Mouse (Mus musculus): ENCODE results near the gene Gpr39. TPM values are rescaled to one million over a fixed set of nuclear protein-coding genes. Genes with fewer than 3 reads are reported as not detected.
"Not testable (repeated sequence)": the region's sequence is repeated elsewhere in the genome, so short reads cannot be mapped to it uniquely, and the experiment has no call there.

The Gpr39 gene
- not detected for total RNA-seq (2021)
- long read RNA-seq, experiment 1, partial matches to known transcripts = 0 of 1 reads
- long read RNA-seq, experiment 1, other reads (novel, unspliced or antisense) = 0 of 1 reads
- long read RNA-seq, experiment 2 = 0 reads

GRCm38 (mm10) chr1:125676790-125677273, at the start of gene Gpr39:
Gene Gpr39 (plus strand): TSS chr1:125676995.
- no peak; the same call in 1 of the 2 replicates for TF ChIP-seq CTCF (IDR thresholded peaks at IDR 0.05)
- no peak within 1 kb of the TSS for H3K4me3 ChIP-seq
- intact Hi-C loops (cut with DNase I) = no loop called here
- H3K27ac ChIP-seq = no peak within 1 kb of the TSS
- no peak for DNase-seq (ENCODE audit: extremely low spot score in 1 of 2, low spot score in 2 of 2)

- intact Hi-C loops (cut with DNase I) = no loop called here
- no peak for DNase-seq (ENCODE audit: extremely low spot score in 1 of 2, low spot score in 2 of 2)
- no peak overlapping the region for H3K27ac ChIP-seq
- TF ChIP-seq CTCF (IDR thresholded peaks at IDR 0.05) = no peak
- no peak overlapping the region for H3K4me3 ChIP-seq
Observed at GRCm38 (mm10) chr1:125639501-125640253, 37.1 kb upstream of the Gpr39 start.

GRCm38 (mm10) chr1:125643643-125644042, 33.2 kb upstream of the Gpr39 start:
- no peak for TF ChIP-seq CTCF (IDR thresholded peaks at IDR 0.05)
- intact Hi-C loops (cut with DNase I) = no loop called here

GRCm38 (mm10) chr1:125646816-125647215, 30.0 kb upstream of the Gpr39 start:
- H3K4me3 ChIP-seq; H3K27ac ChIP-seq; intact Hi-C loops (cut with DNase I); DNase-seq (ENCODE audit: extremely low spot score in 1 of 2, low spot score in 2 of 2): not testable (repeated sequence)

More at GRCm38 (mm10) chr1:125643643-125644042, 33.2 kb upstream of the Gpr39 start:
- H3K4me3 ChIP-seq = no peak overlapping the region
- DNase-seq (ENCODE audit: extremely low spot score in 1 of 2, low spot score in 2 of 2) = no peak
- no peak overlapping the region for H3K27ac ChIP-seq

- no peak for TF ChIP-seq CTCF (IDR thresholded peaks at IDR 0.05)
- Histone ChIP-seq H3K4me3 (no peak overlapping the region), H3K27ac (no peak overlapping the region)
- intact Hi-C loops (cut with DNase I) = no loop called here
- no peak for DNase-seq (ENCODE audit: extremely low spot score in 1 of 2, low spot score in 2 of 2)
Observed at GRCm38 (mm10) chr1:125648011-125648410, 28.8 kb upstream of the Gpr39 start.

GRCm38 (mm10) chr1:125649056-125649455, 27.7 kb upstream of the Gpr39 start:
- Histone ChIP-seq H3K4me3 (no peak overlapping the region), H3K27ac (no peak overlapping the region)
- intact Hi-C loops (cut with DNase I) = no loop called here
- TF ChIP-seq CTCF (IDR thresholded peaks at IDR 0.05) = no peak
- DNase-seq (ENCODE audit: extremely low spot score in 1 of 2, low spot score in 2 of 2) = no peak

GRCm38 (mm10) chr1:125652836-125653594, 23.8 kb upstream of the Gpr39 start:
- no peak overlapping the region for H3K27ac ChIP-seq
- DNase-seq (ENCODE audit: extremely low spot score in 1 of 2, low spot score in 2 of 2) = no peak
- intact Hi-C loops (cut with DNase I) = no loop called here

GRCm38 (mm10) chr1:125657416-125657815, 19.4 kb upstream of the Gpr39 start:
- no peak for TF ChIP-seq CTCF (IDR thresholded peaks at IDR 0.05)
- no peak overlapping the region for H3K27ac ChIP-seq
- DNase-seq (ENCODE audit: extremely low spot score in 1 of 2, low spot score in 2 of 2) = no peak
- intact Hi-C loops (cut with DNase I) = no loop called here
- no peak overlapping the region for H3K4me3 ChIP-seq

More at GRCm38 (mm10) chr1:125652836-125653594, 23.8 kb upstream of the Gpr39 start:
- no peak overlapping the region for H3K4me3 ChIP-seq
- no peak for TF ChIP-seq CTCF (IDR thresholded peaks at IDR 0.05)

- DNase-seq (ENCODE audit: extremely low spot score in 1 of 2, low spot score in 2 of 2) = no peak
- intact Hi-C loops (cut with DNase I) = no loop called here
- Histone ChIP-seq H3K4me3 (no peak overlapping the region), H3K27ac (no peak overlapping the region)
- TF ChIP-seq CTCF (IDR thresholded peaks at IDR 0.05) = no peak
Observed at GRCm38 (mm10) chr1:125660151-125660550, 16.6 kb upstream of the Gpr39 start.

GRCm38 (mm10) chr1:125660901-125661300, 15.9 kb upstream of the Gpr39 start:
- no peak for DNase-seq (ENCODE audit: extremely low spot score in 1 of 2, low spot score in 2 of 2)
- intact Hi-C loops (cut with DNase I) = no loop called here
- H3K27ac ChIP-seq = no peak overlapping the region
- H3K4me3 ChIP-seq = no peak overlapping the region
- no peak for TF ChIP-seq CTCF (IDR thresholded peaks at IDR 0.05)

GRCm38 (mm10) chr1:125662058-125662457, 14.7 kb upstream of the Gpr39 start:
- intact Hi-C loops (cut with DNase I) = no loop called here
- DNase-seq (ENCODE audit: extremely low spot score in 1 of 2, low spot score in 2 of 2) = no peak
- Histone ChIP-seq H3K4me3 (no peak overlapping the region), H3K27ac (no peak overlapping the region)
- no peak for TF ChIP-seq CTCF (IDR thresholded peaks at IDR 0.05)

GRCm38 (mm10) chr1:125662660-125663059, 14.1 kb upstream of the Gpr39 start:
- intact Hi-C loops (cut with DNase I) = no loop called here
- no peak for TF ChIP-seq CTCF (IDR thresholded peaks at IDR 0.05)
- H3K27ac ChIP-seq = no peak overlapping the region
- H3K4me3 ChIP-seq = no peak overlapping the region
- no peak for DNase-seq (ENCODE audit: extremely low spot score in 1 of 2, low spot score in 2 of 2)

All from left cerebral cortex, adult 2 months (tissue).